Mouse (Mus musculus): ENCODE measurements at regions not wholly inside any gene's neighbourhood (a gene's known extent, or its start where the extent isn't known, plus 50 kb on each side); places are given as distances from the start of the nearest gene placed in this dataset.

DNA sequence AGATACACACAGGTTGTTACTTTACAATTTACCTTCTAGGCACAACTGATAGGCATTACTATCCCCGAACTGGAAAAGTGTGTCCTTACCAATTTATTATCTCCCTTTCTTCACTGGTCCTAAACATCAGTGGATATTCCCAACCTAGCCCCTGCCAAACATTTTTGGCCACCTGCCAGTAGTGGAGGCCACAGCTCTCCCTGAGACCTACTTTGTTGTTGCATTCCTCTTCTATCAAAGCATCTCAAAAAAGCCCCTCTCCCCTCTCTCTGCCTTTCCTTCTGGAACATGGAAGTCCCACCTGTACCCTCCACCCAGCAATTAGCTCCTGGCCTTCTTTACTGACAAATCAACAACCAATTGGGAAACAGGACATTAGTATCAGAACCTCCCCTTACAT lies 282.2 kb downstream of the Rnf152 start:
- DNase-seq: peak in 1 of 2 experiments; percentile 40

DNA sequence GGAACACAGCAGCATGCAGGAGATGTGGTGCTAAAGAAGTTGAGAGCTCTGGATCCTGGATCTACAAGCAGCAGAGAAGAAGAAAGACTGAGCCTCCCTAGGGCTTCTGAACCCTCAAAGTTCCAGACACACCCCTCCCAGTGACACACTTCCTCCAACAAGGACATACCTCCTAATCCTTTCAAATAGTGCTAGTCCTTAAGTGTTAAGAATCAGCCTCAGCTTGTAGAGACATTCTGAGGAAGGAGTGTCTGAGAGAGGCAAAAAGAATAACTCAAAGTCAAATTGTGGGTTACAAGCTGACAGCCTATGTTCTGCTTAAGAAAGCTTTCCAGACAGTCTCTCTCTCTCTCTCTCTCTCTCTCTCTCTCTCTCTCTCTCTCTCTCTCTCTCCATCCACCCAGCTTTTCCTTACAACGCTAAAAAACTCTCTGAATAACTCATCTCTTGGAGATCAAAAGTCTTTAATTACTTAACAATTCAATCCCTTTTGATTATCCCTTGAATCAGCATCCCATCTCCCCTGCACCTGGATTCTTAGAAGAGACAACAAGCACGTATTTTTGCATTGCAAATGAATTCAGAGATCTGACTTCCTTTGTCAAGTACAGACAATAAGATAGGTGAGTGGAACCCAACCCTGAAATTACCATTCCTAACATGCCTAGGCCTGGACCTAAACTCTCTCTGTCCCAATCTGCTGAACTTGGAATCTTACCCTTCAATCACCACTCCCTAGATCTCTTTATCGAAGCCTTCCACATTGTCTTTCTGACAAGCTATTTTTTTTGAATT lies 285.7 kb downstream of the Rnf152 start:
- no peak for DNase-seq

DNA sequence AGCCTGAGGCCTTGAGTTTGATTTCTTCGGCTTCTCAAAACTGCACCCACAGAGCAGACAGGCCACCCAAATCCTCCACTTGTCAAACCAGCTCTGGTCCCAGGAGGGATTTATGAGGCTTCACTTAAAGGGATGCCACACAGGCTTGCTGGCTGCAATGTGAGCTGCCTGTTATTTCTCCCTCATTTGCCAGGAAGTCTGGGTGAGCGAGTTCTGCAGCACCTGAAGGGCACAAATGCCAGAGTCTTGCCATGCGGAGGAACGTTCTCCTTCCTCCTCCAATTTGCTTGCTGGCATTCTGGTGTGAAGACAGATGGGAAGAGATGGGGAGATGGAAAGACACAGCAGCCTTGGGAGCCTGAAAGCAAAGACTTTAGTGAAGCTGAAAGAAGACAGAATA lies 288.6 kb downstream of the Rnf152 start:
- DNase-seq: peak; percentile 44 to 57

DNA sequence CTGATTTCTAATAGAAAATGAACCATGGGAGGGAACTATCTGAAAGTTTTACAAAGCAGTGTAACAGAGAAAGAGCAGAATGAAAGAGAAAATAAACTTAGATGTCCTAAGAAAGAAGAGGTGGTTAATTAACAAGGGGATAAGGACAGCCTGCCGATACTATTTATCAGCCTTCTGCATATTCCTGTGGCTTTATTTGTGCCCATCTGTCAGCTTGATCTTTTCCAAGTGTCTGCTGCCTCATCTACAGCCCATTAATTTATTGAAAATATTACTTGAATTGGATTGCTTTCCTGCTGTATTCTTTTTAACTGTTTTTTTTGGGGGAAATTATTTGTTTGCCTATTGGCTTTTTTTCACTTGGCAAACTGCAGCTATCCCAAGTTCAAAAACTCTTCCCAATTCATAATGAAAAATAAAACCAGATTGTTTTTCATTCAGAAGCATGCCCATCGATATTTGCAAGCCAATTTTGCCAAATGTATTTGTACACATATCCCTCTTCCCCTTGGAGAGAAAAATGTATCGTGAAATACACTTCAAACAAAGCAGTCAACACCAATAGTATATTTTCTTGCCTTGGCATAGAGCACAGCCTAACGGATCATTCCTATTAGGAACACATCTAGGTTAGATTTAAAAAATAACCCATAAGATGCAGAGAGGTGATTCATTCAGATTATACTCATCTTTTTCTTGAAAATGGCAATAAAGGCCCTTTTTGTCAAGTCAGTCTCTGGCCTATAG lies 289.3 kb downstream of the Rnf152 start:
- DNase-seq: peak in 1 of 2 experiments; percentile 16

DNA sequence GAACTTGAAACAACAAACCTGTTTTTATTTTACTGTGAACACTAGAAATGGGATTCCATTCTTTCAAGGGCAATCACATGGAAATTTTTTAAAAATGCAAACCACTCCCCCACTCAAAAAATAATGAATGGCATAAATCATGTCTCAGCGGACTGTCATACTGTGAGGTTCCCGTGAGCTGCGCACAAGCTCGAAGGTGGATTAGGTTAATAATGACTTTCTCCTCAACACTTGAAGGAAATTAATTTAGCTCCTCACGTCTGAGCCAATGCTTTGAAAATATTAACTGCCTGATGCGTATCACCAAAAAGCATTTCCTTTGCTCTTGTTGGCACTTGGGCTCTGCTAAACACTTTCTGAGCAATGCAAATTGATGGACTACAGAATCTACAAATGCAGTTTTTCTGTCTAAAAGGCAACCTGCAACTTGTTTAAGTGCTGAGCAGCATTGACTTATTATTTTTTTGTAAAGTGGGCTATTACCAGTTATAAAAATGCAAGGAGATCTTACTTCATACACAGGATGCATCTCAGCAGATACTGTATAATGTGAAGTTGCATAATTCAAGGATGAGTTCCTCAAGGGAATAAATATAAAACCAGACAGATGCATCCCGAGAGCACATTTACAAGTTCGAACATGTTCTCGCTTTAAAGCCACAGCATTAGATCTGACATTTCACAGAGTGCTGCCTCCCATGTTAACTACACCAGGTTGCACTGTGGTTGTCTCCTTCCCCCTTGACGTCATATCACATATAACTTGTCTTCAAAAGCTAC lies 282.4 kb downstream of the Cdh20 start:
- no peak for DNase-seq
